ENCODE assay signal across 8 mouse cellular contexts in genomic region chr17:34605609-34606008, GRCm38 (mm10). TPM values are rescaled to one million over a fixed set of nuclear protein-coding genes. Genes with fewer than 3 reads are reported as not detected.
DNase-seq lines count a peak whose midpoint lies in the region; ATAC-seq lines count a peak whose summit lies in the region.

No protein-coding gene starts in this region.

- peaks cover 8% of the 10 kb centered on the region for H3K36me3 ChIP-seq in hindbrain, embryonic 15.5 days

- peak; percentile 88 for DNase-seq in T-cell, adult 2 months (ENCODE audit: low spot score)
- peak; percentile 96 to 98 for DNase-seq in cerebellum, postnatal 36 days
- DNase-seq in frontal cortex, postnatal 36 days (ENCODE audit: low spot score in 2 of 2): peak; percentile 97 to 98
- peak; percentile 97 to 99 for DNase-seq in left cerebral cortex, adult 18-20 months (ENCODE audit: low spot score in 2 of 2)
- DNase-seq in lung, postnatal 4 days: peak; percentile 98
- peak; percentile 97 for DNase-seq in retina, postnatal 1 day
- peak; percentile 96 for DNase-seq in thymus, postnatal 4 days

- peak overlapping the region; percentile 95 for H3K27ac ChIP-seq in hindbrain, embryonic 15.5 days (replicated peaks)

- H3K9ac ChIP-seq in hindbrain, embryonic 15.5 days: peak overlapping the region; percentile 87

- H3K4me2 ChIP-seq in hindbrain, embryonic 15.5 days: peak overlapping the region; percentile 92

- peak overlapping the region; percentile 67 for H3K4me3 ChIP-seq in hindbrain, embryonic 15.5 days

- H3K9me3 ChIP-seq in hindbrain, embryonic 15.5 days: no peaks in the 10 kb centered on the region

- H3K27me3 ChIP-seq in hindbrain, embryonic 15.5 days: no peaks in the 10 kb centered on the region

- 0% methylated on average over 28 of the region's 30 CpGs for WGBS in hindbrain, embryonic 15.5 days

- ATAC-seq in hindbrain, embryonic 15.5 days (ENCODE audit: low FRiP score, low read depth): peak; percentile 49

- peaks cover 56% of the 10 kb centered on the region for H3K4me1 ChIP-seq in hindbrain, embryonic 15.5 days (replicated peaks)

RNA-seq across cellular contexts. Expression of gene Agpat1, which starts 1.5 kb away (rescaled TPM):
- 123 and 142 TPM in 2 replicates for polyA plus RNA-seq in hindbrain, embryonic 15.5 days (2015; fragmentation: Nextera tagmentation; extraction: Ambion mirVana)
- 100 to 1,000 TPM; 165 to 169 TPM for total RNA-seq in left cerebral cortex, adult 18-20 months (2021)

RNA-seq across cellular contexts. Expression of gene Rnf5, which starts 2.1 kb away (rescaled TPM):
- 270 and 283 TPM in 2 replicates for polyA plus RNA-seq in hindbrain, embryonic 15.5 days (2015; fragmentation: Nextera tagmentation; extraction: Ambion mirVana)
- 10 to 100 TPM; 74.2 to 75.9 TPM for total RNA-seq in left cerebral cortex, adult 18-20 months (2021)

RNA-seq across cellular contexts. Expression of gene Ager, which starts 7.9 kb away (rescaled TPM):
- polyA plus RNA-seq in hindbrain, embryonic 15.5 days (2015; fragmentation: Nextera tagmentation; extraction: Ambion mirVana): 1.8 TPM in 2 replicates
- total RNA-seq in left cerebral cortex, adult 18-20 months (2021): under 1 TPM; 0.45 to 0.58 TPM

RNA-seq across cellular contexts. Expression of gene Egfl8, which starts 10.2 kb away (rescaled TPM):
- 10.1 and 12.8 TPM in 2 replicates for polyA plus RNA-seq in hindbrain, embryonic 15.5 days (2015; fragmentation: Nextera tagmentation; extraction: Ambion mirVana)
- 1 to 10 TPM; 3.2 to 3.4 TPM for total RNA-seq in left cerebral cortex, adult 18-20 months (2021)

RNA-seq across cellular contexts. Expression of gene Pbx2, which starts 14.5 kb away (rescaled TPM):
- 8.9 TPM in 2 replicates for polyA plus RNA-seq in hindbrain, embryonic 15.5 days (2015; fragmentation: Nextera tagmentation; extraction: Ambion mirVana)
- total RNA-seq in left cerebral cortex, adult 18-20 months (2021): 10 to 100 TPM; 58.4 to 64.5 TPM

Comparison
In these comparisons a context has a peak if more than half of its experiments do, and no peak if none do; other contexts are left out.
1. Peak in every context shown above with its lines: DNase-seq, ATAC-seq, H3K4me3 ChIP-seq and H3K27ac ChIP-seq.